Comparison of ENCODE assay signal across 12 mouse cellular contexts in the genomic region with DNA sequence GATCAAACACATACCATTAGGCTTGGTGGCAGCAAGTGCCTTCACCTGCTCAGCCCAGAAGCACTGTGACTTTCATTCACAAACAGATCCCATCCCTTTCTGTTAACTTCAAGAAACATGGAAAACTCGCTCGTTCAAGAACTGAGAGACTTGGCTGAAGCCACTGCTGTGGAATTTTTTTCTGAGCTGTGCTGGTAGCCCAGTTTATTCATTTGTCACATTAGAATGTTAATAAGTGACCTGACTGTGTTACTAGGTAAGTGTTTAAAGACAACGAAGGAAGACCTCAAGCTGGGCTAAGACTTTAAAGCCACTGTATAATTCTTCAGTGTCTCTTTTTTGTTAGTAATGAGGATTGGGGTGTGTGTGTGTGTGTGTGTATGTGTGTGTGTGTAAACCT.
"Had no signal": no experiment of that assay in that cellular context is flagged by ENCODE, and none has a peak within 500 bp of the region (broad histone marks: within the 10 kb centered on the region; RNA-seq: fewer than 3 reads in every experiment).

No protein-coding gene starts in this region.

- H3K4me1 ChIP-seq: liver, embryonic 12.5 days; midbrain, embryonic 12.5 days had no signal

- H3K27ac ChIP-seq: layer of hippocampus, adult 2 months; limb, embryonic 10.5 days; liver, embryonic 12.5 days; midbrain, embryonic 12.5 days had no signal

- H3K36me3 ChIP-seq: limb, embryonic 10.5 days; liver, embryonic 12.5 days; midbrain, embryonic 12.5 days had no signal

- H3K4me3 ChIP-seq: layer of hippocampus, adult 2 months; limb, embryonic 10.5 days; liver, embryonic 12.5 days; midbrain, embryonic 12.5 days had no signal

- H3K9ac ChIP-seq: liver, embryonic 12.5 days; lung, embryonic 14.5 days; midbrain, embryonic 12.5 days had no signal

- H3K27me3 ChIP-seq: liver, embryonic 12.5 days; midbrain, embryonic 12.5 days had no signal

- H3K4me2 ChIP-seq: liver, embryonic 12.5 days; lung, embryonic 14.5 days; midbrain, embryonic 12.5 days had no signal

- ATAC-seq: hindbrain, embryonic 16.5 days; inflammation-experienced regulatory T-cells, adult 6 months; intestine, postnatal 0 days; liver, embryonic 12.5 days had no signal

- H3K9me3 ChIP-seq: limb, embryonic 10.5 days; liver, embryonic 12.5 days had no signal

- DNase-seq: lung, embryonic 14.5 days; lung, postnatal 10 days; lung, postnatal 4 days; right cerebral cortex, adult 18-20 months; right cerebral cortex, postnatal 25 days had no signal
